Mouse (Mus musculus) embryonic stem cell, embryonic (primary cell): ENCODE measurements around the gene Smg6.

ENCODE experiments used
- CTCF ChIA-PET, 4 experiments: fragments of 300-600 bp in 2 of 4; fragments of 350-600 bp in 2 of 4; sonication (Branson Sonifier 250); formaldehyde crosslinking; loops; one replicate each; lab custom pipeline; 2022; ENCODE audit warnings: inconsistent platforms in 2 of 4; lab: Charles Lee
- POLR2A ChIA-PET, 4 experiments: fragments of 300-600 bp in 2 of 4; fragments of 350-600 bp in 2 of 4; sonication (Branson Sonifier 250); formaldehyde crosslinking; loops; one replicate each; lab custom pipeline; 2022; ENCODE audit warnings: antibody characterized with exemption in 4 of 4, inconsistent platforms in 1 of 4; lab: Charles Lee

Smg6 gene

DNA sequence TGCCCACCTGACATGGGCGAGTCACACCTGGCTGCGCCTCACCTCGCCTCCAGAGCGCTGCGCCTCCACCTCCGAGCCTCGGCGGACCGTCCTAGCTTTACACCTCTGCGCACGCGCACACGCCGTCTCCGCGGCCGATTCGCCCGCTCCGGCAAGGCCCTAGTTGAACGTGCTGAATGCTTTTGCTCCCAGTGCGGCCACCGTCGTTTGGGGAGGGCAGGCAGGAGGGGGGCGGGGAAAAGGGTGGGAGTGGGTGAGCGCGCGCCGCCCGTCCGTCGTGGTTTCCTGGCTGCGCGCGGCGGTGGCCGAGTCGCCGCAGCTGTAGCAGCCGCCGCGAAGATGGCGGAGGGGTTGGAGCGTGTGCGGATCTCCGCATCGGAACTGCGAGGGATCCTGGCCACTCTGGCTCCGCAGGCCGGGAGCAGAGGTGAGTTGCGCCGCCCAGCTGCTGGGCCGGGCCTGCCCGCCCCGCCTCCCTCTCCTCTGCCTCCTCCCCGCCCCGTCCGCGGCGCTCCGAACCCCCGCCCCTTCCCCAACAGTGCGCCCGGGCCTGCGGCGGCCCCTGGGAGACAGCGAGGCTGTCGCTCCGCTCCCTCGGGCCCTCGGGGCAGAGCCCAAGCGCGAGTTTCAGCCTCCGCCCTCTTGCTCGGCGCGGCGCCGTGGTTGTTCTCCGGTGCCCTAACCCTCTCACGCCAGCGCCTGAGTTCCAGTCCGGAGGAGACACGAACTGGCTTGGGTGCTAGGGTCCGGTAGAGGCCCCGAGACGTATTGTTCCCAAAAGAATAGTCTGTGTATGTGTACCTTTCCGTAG is at the start of gene Smg6, which contains the start of gene Srr:
Gene Smg6, plus strand, starts transcription at position 247 of the 811 bp plus-strand sequence.
Gene Srr, minus strand, starts transcription at position 372 of the 811 bp plus-strand sequence.
- POLR2A ChIA-PET, result interaction anchor here in 3 of 4 experiments (0.6 to 23.0 kb wide), 56 partner anchors 10 to 1541 kb away, joined by 3 to 481 read pairs (median 4); partner anchors contain the start of genes Mettl16 (in 2 of the 3), Mnt (in 2 of the 3), Sgsm2 (in 2 of the 3) and Tsr1 (in 2 of the 3)

DNA sequence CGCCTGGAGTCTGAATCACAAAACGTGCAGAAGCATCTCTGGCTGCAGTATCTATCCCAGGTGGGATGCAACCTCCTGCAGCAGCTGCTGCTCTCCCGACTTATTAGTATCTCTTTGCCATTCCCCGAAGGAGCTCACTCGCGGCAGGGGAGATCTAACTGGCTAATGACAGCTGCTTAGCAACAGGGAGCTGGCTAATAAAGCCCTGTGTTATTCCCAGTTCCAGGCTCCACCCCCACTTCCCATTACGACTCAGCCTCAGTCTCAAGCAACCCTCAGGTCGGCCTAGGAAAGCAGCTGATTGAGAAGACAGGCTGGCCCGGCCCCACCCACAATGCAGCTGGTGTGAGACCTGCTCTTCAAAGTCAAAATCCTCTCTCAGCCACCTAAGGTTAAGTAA is 48.8 kb upstream of the Smg6 start:
- POLR2A ChIA-PET, result interaction anchor here (0.6 to 5.5 kb wide), 51 partner anchors 9 to 585 kb away, joined by 3 to 32 read pairs (median 3); partner anchors contain the start of genes Tsr1 (in 3 of the 4), Sgsm2 (in 2 of the 4), Mettl16 (in 1 of the 4) and Mnt (in 1 of the 4)
- CTCF ChIA-PET, result interaction anchor here in 2 of 4 experiments (0.8 to 1.2 kb wide), 4 partner anchors 9 to 634 kb away, joined by 3 to 7 read pairs (median 4); partner anchors contain the start of gene Hic1 (in 1 of the 2)

More for the DNA sequence above, at the start of gene Smg6, which contains the start of gene Srr:
- CTCF ChIA-PET, result interaction anchor here in 3 of 4 experiments (0.6 to 1.9 kb wide), 5 partner anchors 12 to 1774 kb away, joined by 3 to 10 read pairs (median 3); no protein-coding TSS in a partner anchor

GRCm38 (mm10) chr11:74880999-74881398 is 44.6 kb upstream of the Smg6 start:
- ChIA-PET CTCF (interaction anchor here in 2 of 4 experiments (0.6 to 0.9 kb wide), 2 partner anchors 43 to 103 kb away, joined by 3 to 4 read pairs; no protein-coding TSS in a partner anchor), POLR2A (interaction anchor here in 3 of 4 experiments (0.8 to 1.9 kb wide), 12 partner anchors 10 to 44 kb away, joined by 3 to 21 read pairs (median 5); partner anchors contain the start of genes Sgsm2 (in 3 of the 3), Smg6 (in 2 of the 3), Srr (in 2 of the 3) and Tsr1 (in 2 of the 3))

- ChIA-PET CTCF (interaction anchor here in 2 of 4 experiments (0.6 to 1.0 kb wide), 4 partner anchors 12 to 133 kb away, joined by 3 to 5 read pairs (median 4); no protein-coding TSS in a partner anchor), POLR2A (interaction anchor here in 3 of 4 experiments (0.5 to 2.2 kb wide), 20 partner anchors 10 to 127 kb away, joined by 3 to 21 read pairs (median 3); partner anchors contain the start of genes Sgsm2 (in 3 of the 3), Tsr1 (in 3 of the 3), Smg6 (in 2 of the 3) and Srr (in 2 of the 3))
Measured at GRCm38 (mm10) chr11:74881979-74882378, 43.6 kb upstream of the Smg6 start.

DNA sequence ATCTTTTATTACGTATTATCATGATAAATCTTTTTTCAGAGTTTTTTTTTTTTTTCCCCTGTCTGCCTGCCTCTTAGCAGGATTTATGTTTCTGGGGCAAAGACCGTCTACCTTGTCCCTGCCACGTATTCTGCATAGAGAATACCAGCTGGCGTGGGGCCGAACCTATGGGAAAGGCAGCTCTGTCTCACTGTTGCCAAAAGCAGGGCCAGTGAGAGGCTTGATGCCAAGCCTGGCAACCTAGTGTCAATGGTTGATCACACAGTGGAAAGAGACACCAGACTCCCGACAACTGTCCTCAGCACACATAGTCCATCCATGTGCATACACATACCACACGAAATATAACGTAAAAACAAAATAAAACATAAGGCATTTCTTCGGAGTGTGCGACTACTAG is 42.5 kb upstream of the Smg6 start:
- CTCF ChIA-PET, result interaction anchor here in 1 of 4 experiments (0.7 kb wide), 1 partner anchor 13 kb away, joined by 7 read pairs; no protein-coding TSS in a partner anchor

DNA sequence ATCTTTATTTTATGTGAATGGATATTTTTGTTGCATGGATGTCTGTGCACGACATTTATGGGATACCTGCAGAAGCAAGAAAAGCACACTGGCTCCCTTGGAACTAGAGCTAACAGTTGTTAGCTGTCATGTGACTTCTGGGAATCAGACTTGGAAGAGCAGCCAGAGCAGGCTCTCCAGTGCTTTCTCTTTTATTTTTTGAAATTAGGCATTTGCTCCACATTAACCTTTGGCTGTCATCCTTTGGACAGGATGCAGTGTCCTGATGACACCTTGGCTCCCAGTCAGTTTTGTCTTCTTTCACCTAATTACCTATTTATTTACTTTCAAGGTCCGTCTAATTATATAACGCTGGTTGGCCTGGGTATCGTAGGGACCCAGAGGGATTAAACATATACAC is 31.0 kb upstream of the Smg6 start:
- CTCF ChIA-PET, result no interaction called here

More for the DNA sequence above, 42.5 kb upstream of the Smg6 start:
- POLR2A ChIA-PET, result interaction anchor here in 2 of 4 experiments (0.8 to 2.2 kb wide), 2 partner anchors 13 to 18 kb away, joined by 4 read pairs; no protein-coding TSS in a partner anchor

DNA sequence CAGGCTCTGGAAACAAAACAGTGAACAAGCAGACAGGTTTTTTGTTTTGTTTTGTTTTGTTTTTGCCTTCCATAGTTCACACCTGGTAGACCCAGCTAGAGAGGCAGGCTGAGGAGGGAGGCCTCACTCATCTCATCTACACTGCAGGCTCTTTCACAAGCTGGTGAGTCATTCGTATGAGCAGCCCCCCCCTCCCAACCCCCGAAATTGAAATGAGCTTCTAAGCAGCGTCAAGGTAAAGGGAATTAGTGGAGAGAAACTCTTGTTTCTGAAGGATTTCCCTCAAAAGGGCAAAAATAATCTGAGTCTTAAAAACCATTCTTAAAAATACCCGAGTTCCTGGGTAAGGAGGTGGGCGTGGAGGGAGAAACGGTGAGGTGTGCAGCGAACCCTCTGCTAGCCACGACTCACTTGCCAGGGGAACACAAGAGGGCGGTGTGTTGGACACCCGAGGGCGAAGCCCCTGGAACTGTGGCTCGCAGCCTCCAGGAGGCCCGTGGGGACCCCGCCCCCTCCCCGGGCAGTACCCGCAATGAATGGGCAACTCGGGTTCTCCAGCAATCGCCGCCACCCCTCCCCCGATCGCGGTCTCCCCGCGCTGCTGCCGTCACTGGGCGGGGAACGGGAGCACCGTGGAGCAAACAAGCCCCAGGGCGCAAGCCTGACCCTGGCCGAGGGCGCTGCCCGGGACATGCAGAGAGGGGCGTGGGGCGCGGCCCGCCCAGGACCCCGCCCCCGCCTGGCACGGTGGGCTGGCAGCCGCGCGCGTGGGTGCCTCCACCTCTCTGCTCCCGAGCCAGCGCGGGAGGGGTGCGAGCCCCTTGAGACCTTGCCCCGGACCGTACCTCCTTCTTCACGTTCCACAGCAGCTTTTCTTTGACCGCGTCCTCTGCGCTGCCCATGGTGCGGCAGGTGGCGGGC is 29.4 kb upstream of the Smg6 start:
- CTCF ChIA-PET, result interaction anchor here in 3 of 4 experiments (0.6 to 1.0 kb wide), 8 partner anchors 13 to 1585 kb away, joined by 3 to 7 read pairs (median 5); no protein-coding TSS in a partner anchor
- POLR2A ChIA-PET, result interaction anchor here in 3 of 4 experiments (0.5 to 24.9 kb wide), 46 partner anchors 10 to 565 kb away, joined by 3 to 481 read pairs (median 4); partner anchors contain the start of genes Smg6 (in 2 of the 3), Srr (in 2 of the 3), Dph1 (in 1 of the 3) and Mettl16 (in 1 of the 3)

More for the DNA sequence above, 31.0 kb upstream of the Smg6 start:
- POLR2A ChIA-PET, result interaction anchor here in 2 of 4 experiments (1.5 to 24.9 kb wide), 4 partner anchors 18 to 64 kb away, joined by 4 to 481 read pairs (median 46); partner anchors contain the start of genes Mnt (in 1 of the 2), Smg6 (in 1 of the 2) and Srr (in 1 of the 2)

DNA sequence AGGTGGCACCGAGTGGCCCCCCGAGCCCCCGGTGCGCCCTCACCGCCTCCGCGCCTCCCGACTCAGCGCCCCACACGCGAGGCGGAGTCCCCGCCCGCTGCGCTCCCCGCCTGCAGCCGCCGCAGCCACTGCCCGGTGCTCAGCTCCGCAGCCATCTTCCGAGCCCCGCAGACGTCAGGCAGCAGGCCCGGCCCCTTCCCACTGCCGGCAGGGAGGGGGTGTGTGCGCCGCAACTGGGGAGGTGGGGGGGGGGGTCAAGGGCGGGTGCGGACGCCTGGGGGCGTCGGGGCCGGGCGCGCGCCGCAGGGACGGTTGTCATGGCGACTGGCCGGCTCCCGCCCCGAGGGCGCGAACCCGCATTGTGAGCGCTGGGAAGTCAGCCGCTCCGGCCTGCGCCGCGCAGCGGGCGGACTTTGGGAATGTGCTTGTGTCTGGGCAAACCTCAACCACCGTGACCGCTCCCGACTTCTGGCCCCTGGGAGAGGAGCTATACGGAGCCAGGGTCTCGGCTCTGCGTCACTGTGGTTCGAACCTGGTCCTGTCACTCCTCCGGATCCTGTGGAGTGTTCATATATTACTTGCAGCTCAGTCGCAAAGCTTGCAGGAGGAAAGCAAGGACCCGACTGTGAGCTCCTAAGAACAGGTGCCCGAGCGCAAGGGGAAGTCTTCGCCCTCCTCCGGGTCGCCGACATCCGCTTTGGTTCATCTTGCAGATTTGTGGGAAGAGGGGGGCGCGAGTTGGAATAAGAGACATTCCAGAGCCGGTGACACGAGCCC is 28.5 kb upstream of the Smg6 start, which contains the start of gene Sgsm2:
Gene Sgsm2, minus strand, starts transcription at position 160 of the 777 bp plus-strand sequence.
- POLR2A ChIA-PET, result interaction anchor here in 3 of 4 experiments (0.6 to 24.9 kb wide), 44 partner anchors 9 to 564 kb away, joined by 3 to 481 read pairs (median 5); partner anchors contain the start of genes Smg6 (in 2 of the 3), Srr (in 2 of the 3), Dph1 (in 1 of the 3) and Mnt (in 1 of the 3)
- CTCF ChIA-PET, result interaction anchor here in 2 of 4 experiments (0.6 to 0.8 kb wide), 3 partner anchors 49 to 337 kb away, joined by 3 read pairs; no protein-coding TSS in a partner anchor

DNA sequence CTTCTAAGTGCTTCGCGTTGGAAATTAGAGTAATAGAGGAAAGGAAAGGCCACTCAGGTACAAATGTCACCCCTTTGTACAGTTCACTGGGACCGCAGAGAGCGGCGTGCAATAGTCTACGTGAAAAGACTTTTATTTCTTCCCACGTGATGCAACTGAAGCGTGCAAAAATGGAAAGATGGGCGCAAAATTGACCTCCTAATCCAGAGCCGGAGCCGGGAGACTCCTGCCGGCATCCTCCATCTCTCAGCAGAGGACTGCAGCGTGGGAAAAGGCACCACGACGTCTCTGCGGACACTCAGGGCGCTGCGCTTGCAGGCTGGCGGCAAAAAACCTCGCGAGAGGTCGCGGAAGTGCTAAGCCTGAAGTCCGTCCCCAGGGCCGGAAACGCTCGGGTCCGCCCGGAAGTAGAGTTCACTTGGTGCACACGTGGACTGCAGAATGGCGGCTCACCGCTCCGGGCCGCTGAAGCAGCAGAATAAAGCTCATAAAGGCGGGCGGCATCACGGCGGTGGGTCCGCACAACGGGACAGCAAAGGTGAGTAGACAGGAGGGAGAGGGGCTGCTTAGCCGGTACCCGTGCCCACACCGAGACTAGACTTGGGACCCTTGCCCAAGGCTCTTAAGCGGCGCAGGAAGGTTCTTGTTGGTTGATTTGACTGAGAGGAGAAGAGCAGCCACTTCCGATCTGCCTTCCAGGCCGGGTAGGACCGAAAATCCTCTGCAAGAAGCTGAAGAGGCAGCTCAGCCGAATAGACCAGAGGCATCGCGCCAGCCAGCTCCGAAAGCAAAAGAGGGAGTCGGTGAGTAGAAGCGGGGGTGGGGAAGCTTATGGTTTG is 27.7 kb upstream of the Smg6 start, which contains the start of gene Tsr1:
Gene Tsr1, plus strand, starts transcription at position 394 of the 839 bp plus-strand sequence.
- ChIA-PET CTCF (interaction anchor here in 1 of 4 experiments (0.8 kb wide), 1 partner anchor 50 kb away, joined by 3 read pairs; no protein-coding TSS in a partner anchor), POLR2A (interaction anchor here (0.6 to 24.9 kb wide), 37 partner anchors 8 to 611 kb away, joined by 3 to 481 read pairs (median 5); partner anchors contain the start of genes Smg6 (in 2 of the 4), Srr (in 2 of the 4) and Mnt (in 1 of the 4))

DNA sequence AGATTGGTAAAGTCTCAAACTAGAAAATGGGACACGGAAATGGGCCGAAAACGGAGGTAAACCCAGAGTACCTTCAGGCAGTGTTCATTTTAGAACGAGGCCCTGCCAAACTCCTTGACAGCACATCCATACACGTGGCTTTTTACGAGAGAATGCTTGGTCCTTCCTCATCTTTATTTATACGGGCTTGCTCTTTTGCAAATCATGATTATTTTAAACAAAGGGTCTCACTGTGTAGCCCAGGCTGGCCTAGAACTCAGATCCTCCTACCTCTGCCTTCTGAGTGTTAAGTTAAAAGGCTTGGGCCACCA is 27.2 kb upstream of the Smg6 start:
- POLR2A ChIA-PET, result interaction anchor here (0.6 to 24.9 kb wide), 29 partner anchors 8 to 610 kb away, joined by 3 to 481 read pairs (median 6); partner anchors contain the start of genes Smg6 (in 2 of the 4) and Srr (in 2 of the 4)

DNA sequence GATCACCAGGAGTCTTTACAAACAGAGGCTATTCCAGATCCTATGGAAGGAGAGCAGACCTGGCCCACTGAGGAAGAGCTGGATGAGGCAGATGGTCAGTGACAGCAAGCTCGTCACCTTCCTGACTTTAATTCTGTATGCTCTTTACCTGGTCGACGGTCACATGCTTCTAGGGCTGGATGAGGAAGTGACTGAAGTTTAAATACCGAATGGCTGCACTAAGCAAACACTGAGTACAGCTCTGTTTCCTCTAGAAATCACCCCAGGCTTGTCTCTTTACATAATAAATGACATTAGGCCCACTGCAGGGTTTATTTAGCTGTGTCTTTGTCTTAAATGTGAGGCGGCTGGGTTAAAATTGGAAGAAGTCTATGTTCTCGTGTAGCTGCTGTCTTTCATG is 24.1 kb upstream of the Smg6 start:
- POLR2A ChIA-PET, result interaction anchor here in 3 of 4 experiments (0.7 to 24.9 kb wide), 8 partner anchors 9 to 70 kb away, joined by 3 to 481 read pairs (median 4); partner anchors contain the start of genes Smg6 (in 1 of the 3) and Srr (in 1 of the 3)
- CTCF ChIA-PET, result no interaction called here

More for the DNA sequence above, 27.2 kb upstream of the Smg6 start:
- CTCF ChIA-PET, result no interaction called here

- ChIA-PET CTCF (no interaction called here), POLR2A (interaction anchor here in 3 of 4 experiments (0.6 to 24.9 kb wide), 12 partner anchors 11 to 193 kb away, joined by 3 to 481 read pairs (median 4); partner anchors contain the start of genes Smg6 (in 2 of the 3) and Srr (in 2 of the 3))
Measured at GRCm38 (mm10) chr11:74902416-74902815, 23.2 kb upstream of the Smg6 start.

- ChIA-PET POLR2A (interaction anchor here in 3 of 4 experiments (0.6 to 24.9 kb wide), 9 partner anchors 2 to 553 kb away, joined by 3 to 481 read pairs (median 4); partner anchors contain the start of genes Tsr1 (in 3 of the 3), Hic1 (in 1 of the 3), Sgsm2 (in 1 of the 3) and Smg6 (in 1 of the 3)), CTCF (interaction anchor here in 1 of 4 experiments (0.9 kb wide), 1 partner anchor 257 kb away, joined by 3 read pairs; no protein-coding TSS in a partner anchor)
Measured at GRCm38 (mm10) chr11:74907850-74908249, 17.8 kb upstream of the Smg6 start.
